15 mouse cellular contexts compared by ENCODE assay signal in genomic region chr4:136158498-136158897, GRCm38 (mm10). TPM values are rescaled to one million over a fixed set of nuclear protein-coding genes. Genes with fewer than 3 reads are reported as not detected.
A peak's percentile ranks its signal among the peaks of the same experiment; 100 is the strongest.
DNase-seq lines count a peak whose midpoint lies in the region; ATAC-seq and TF ChIP-seq lines count a peak whose summit lies in the region.
"Had no signal": no experiment of that assay in that cellular context is flagged by ENCODE, and none has a peak within 500 bp of the region (broad histone marks: within the 10 kb centered on the region; RNA-seq: fewer than 3 reads in every experiment).

No protein-coding gene starts in this region.

- H3K4me1 ChIP-seq in heart, adult 2 months (ENCODE audit: control insufficient read depth, insufficient read depth, low read length), result no peaks in the 10 kb centered on the region; the same call in 1 of the 2 replicates
- H3K4me1 ChIP-seq in midbrain, embryonic 10.5 days, result peaks cover 40% of the 10 kb centered on the region
- peaks cover 16% of the 10 kb centered on the region for H3K4me1 ChIP-seq in midbrain, embryonic 11.5 days (ENCODE audit: control insufficient read depth, insufficient read depth, low read length)

- TF ChIP-seq EP300 in heart, adult 2 months (IDR thresholded peaks at IDR 0.05; ENCODE audit: insufficient read depth, low read depth, low read length), result no peak

- no peak overlapping the region for H3K9ac ChIP-seq in heart, adult 2 months (ENCODE audit: low read depth, low read length)
- no peak overlapping the region for H3K9ac ChIP-seq in midbrain, embryonic 11.5 days (ENCODE audit: low read length)
- H3K9ac ChIP-seq: forebrain, embryonic 15.5 days; heart, embryonic 13.5 days; hindbrain, embryonic 12.5 days; liver, embryonic 13.5 days had no signal

- intact Hi-C loops in heart, adult 2 months (cut with DNase I), result loop anchor here (10.0 kb wide), 2 partner anchors 184 to 264 kb away; partner anchors contain the start of genes Cnr2 and Lypla2

- H3K4me3 ChIP-seq in heart, adult 2 months, result no peak overlapping the region
- H3K4me3 ChIP-seq in layer of hippocampus, adult 2 months, result no peak overlapping the region
- no peak overlapping the region for H3K4me3 ChIP-seq in midbrain, embryonic 10.5 days
- H3K4me3 ChIP-seq in midbrain, embryonic 11.5 days (ENCODE audit: low read depth, low read length), result no peak overlapping the region
- H3K4me3 ChIP-seq: forebrain, embryonic 15.5 days; heart, embryonic 13.5 days; hindbrain, embryonic 12.5 days; liver, embryonic 13.5 days had no signal

- no peaks in the 10 kb centered on the region for H3K36me3 ChIP-seq in heart, adult 2 months (ENCODE audit: control insufficient read depth, insufficient read depth, low read length)
- H3K36me3 ChIP-seq in midbrain, embryonic 10.5 days, result no peaks in the 10 kb centered on the region
- no peaks in the 10 kb centered on the region for H3K36me3 ChIP-seq in midbrain, embryonic 11.5 days (ENCODE audit: control insufficient read depth, insufficient read depth, low read length)
- H3K36me3 ChIP-seq: forebrain, embryonic 15.5 days; heart, embryonic 13.5 days; hindbrain, embryonic 12.5 days; liver, embryonic 13.5 days had no signal

- no peak for DNase-seq in heart, adult 2 months
- no peak for DNase-seq in heart, adult 8-10 months (ENCODE audit: low spot score)
- no peak for DNase-seq in layer of hippocampus, adult 2 months (ENCODE audit: low spot score in 2 of 2)
- DNase-seq in layer of hippocampus, adult 8-10 months (ENCODE audit: low spot score in 2 of 2), result no peak
- no peak for DNase-seq in midbrain, embryonic 10.5 days (ENCODE audit: low spot score)
- DNase-seq in midbrain, embryonic 11.5 days (ENCODE audit: low spot score, missing footprints), result no peak
- peak; percentile 69 for DNase-seq in thymus, postnatal 25 days
- DNase-seq in testis, postnatal 14 days (ENCODE audit: low spot score), result no peak
- DNase-seq: cerebellum, postnatal 14 days; kidney, adult 18-20 months; liver, embryonic 13.5 days had no signal

- no peaks in the 10 kb centered on the region for H3K79me2 ChIP-seq in heart, adult 2 months (replicated peaks; ENCODE audit: control insufficient read depth, insufficient read depth, low read length)

- H3K4me2 ChIP-seq in midbrain, embryonic 11.5 days, result no peak overlapping the region
- H3K4me2 ChIP-seq: forebrain, embryonic 15.5 days; heart, embryonic 13.5 days; hindbrain, embryonic 12.5 days; liver, embryonic 13.5 days had no signal

- no peak overlapping the region for H3K27ac ChIP-seq in heart, adult 2 months
- H3K27ac ChIP-seq in layer of hippocampus, adult 2 months, result no peak overlapping the region
- peak overlapping the region; percentile 88 for H3K27ac ChIP-seq in midbrain, embryonic 10.5 days (replicated peaks)
- H3K27ac ChIP-seq in midbrain, embryonic 11.5 days (ENCODE audit: low read depth, low read length), result no peak overlapping the region
- H3K27ac ChIP-seq: heart, embryonic 13.5 days; liver, embryonic 13.5 days had no signal

- 77% methylated on average over 6 of the region's 6 CpGs for WGBS in heart, adult 2 months
- 91% methylated on average over 6 of the region's 6 CpGs for WGBS in midbrain, embryonic 10.5 days
- WGBS in midbrain, embryonic 11.5 days, result 76% methylated on average over 6 of the region's 6 CpGs

- no peaks in the 10 kb centered on the region for H3K9me3 ChIP-seq in midbrain, embryonic 10.5 days (replicated peaks)
- H3K9me3 ChIP-seq in midbrain, embryonic 11.5 days (ENCODE audit: control insufficient read depth, low read length), result no peaks in the 10 kb centered on the region
- H3K9me3 ChIP-seq: forebrain, embryonic 15.5 days; heart, embryonic 13.5 days; hindbrain, embryonic 12.5 days; liver, embryonic 13.5 days had no signal

- TF ChIP-seq CTCF in heart, adult 2 months (IDR thresholded peaks at IDR 0.05), result peak; percentile 61
- TF ChIP-seq CTCF in layer of hippocampus, adult 2 months (conservative IDR thresholded peaks at IDR 0.05), result peak; percentile 61

- H3K27me3 ChIP-seq in heart, adult 2 months (ENCODE audit: control insufficient read depth, insufficient read depth, low read length), result no peaks in the 10 kb centered on the region
- no peaks in the 10 kb centered on the region for H3K27me3 ChIP-seq in midbrain, embryonic 10.5 days (ENCODE audit: low read depth, poor library complexity, severe bottlenecking)
- no peaks in the 10 kb centered on the region for H3K27me3 ChIP-seq in midbrain, embryonic 11.5 days (ENCODE audit: control insufficient read depth, insufficient read depth, low read length)
- H3K27me3 ChIP-seq: forebrain, embryonic 15.5 days; heart, embryonic 13.5 days; hindbrain, embryonic 12.5 days had no signal

- no peak for TF ChIP-seq POLR2A in heart, adult 2 months (IDR thresholded peaks at IDR 0.05; ENCODE audit: insufficient read depth, low read depth, low read length)

- ATAC-seq in midbrain, embryonic 11.5 days (ENCODE audit: low FRiP score), result no peak
- ATAC-seq: forebrain, embryonic 15.5 days; midbrain, embryonic 16.5 days had no signal

RNA-seq across cellular contexts. Expression of gene E2f2, which starts 13.7 kb away (rescaled TPM):
- 1 to 10 TPM in 1 of 2 experiments, under 1 TPM in 1; 0.65 to 5.3 TPM for total RNA-seq in heart, adult 2 months (2021)
- 0.41 and 1.3 TPM in 2 replicates for polyA plus RNA-seq in heart, adult 2 months (2012; rRNA removed)
- total RNA-seq in heart, adult 8-10 months (2022), result 1 to 10 TPM in 1 of 4 experiments, under 1 TPM in 3; 0.38 to 2.1 (median 0.59) TPM
- total RNA-seq in layer of hippocampus, adult 2 months (2021), result 1 to 10 TPM in 1 of 2 experiments, under 1 TPM in 1; 0.74 to 1.5 TPM
- total RNA-seq in layer of hippocampus, adult 8-10 months (2022), result 1 to 10 TPM in 2 of 4 experiments, under 1 TPM in 2; 0.57 to 1.2 (median 0.98) TPM
- 10.3 and 10.8 TPM in 2 replicates for polyA plus RNA-seq in midbrain, embryonic 10.5 days (2016; fragmentation: Nextera tagmentation; extraction: Ambion mirVana)
- polyA plus RNA-seq in midbrain, embryonic 11.5 days (2014; fragmentation: Nextera tagmentation; extraction: Ambion mirVana), result 6.8 and 8.0 TPM in 2 replicates

RNA-seq across cellular contexts. Expression of gene Id3, which starts 15.2 kb away (rescaled TPM):
- total RNA-seq in heart, adult 2 months (2021), result 10 to 100 TPM; 56.8 to 58.8 TPM
- polyA plus RNA-seq in heart, adult 2 months (2012; rRNA removed), result 92.1 and 120 TPM in 2 replicates
- total RNA-seq in heart, adult 8-10 months (2022), result 10 to 100 TPM; 41.4 to 71.3 (median 61.6) TPM
- 10 to 100 TPM; 45.1 to 47.4 TPM for total RNA-seq in layer of hippocampus, adult 2 months (2021)
- total RNA-seq in layer of hippocampus, adult 8-10 months (2022), result 10 to 100 TPM; 40.5 to 59.5 (median 48.7) TPM
- polyA plus RNA-seq in midbrain, embryonic 10.5 days (2016; fragmentation: Nextera tagmentation; extraction: Ambion mirVana), result 619 and 802 TPM in 2 replicates
- 500 and 543 TPM in 2 replicates for polyA plus RNA-seq in midbrain, embryonic 11.5 days (2014; fragmentation: Nextera tagmentation; extraction: Ambion mirVana)

RNA-seq across cellular contexts. Expression of gene Asap3, which starts 47.7 kb away (rescaled TPM):
- total RNA-seq in heart, adult 2 months (2021), result 10 to 100 TPM in 1 of 2 experiments, 1 to 10 TPM in 1; 7.8 to 10.2 TPM
- 8.6 and 9.4 TPM in 2 replicates for polyA plus RNA-seq in heart, adult 2 months (2012; rRNA removed)
- 10 to 100 TPM in 1 of 4 experiments, 1 to 10 TPM in 3; 6.8 to 12.6 (median 9.1) TPM for total RNA-seq in heart, adult 8-10 months (2022)
- total RNA-seq in layer of hippocampus, adult 2 months (2021), result 1 to 10 TPM; 2.5 to 3.1 TPM
- total RNA-seq in layer of hippocampus, adult 8-10 months (2022), result 1 to 10 TPM; 2.5 to 6.3 (median 4.6) TPM
- 6.0 and 7.1 TPM in 2 replicates for polyA plus RNA-seq in midbrain, embryonic 10.5 days (2016; fragmentation: Nextera tagmentation; extraction: Ambion mirVana)
- polyA plus RNA-seq in midbrain, embryonic 11.5 days (2014; fragmentation: Nextera tagmentation; extraction: Ambion mirVana), result 2.8 and 3.2 TPM in 2 replicates
